Mouse (Mus musculus) lung, embryonic 15.5 days (tissue): ENCODE measurements at regions not wholly inside any gene's neighbourhood (a gene's known extent, or its start where the extent isn't known, plus 50 kb on each side); places are given as distances from the start of the nearest gene placed in this dataset.
"Not testable (repeated sequence)": the region's sequence is repeated elsewhere in the genome, so short reads cannot be mapped to it uniquely, and the experiment has no call there.

Experiments
- ATAC-seq: fragments of 200-750 bp; cut with Nextera tagmentation; 2 replicates; pipeline ENCODE4 v1.8.0; 2017; ENCODE audit warnings: moderate number of reproducible peaks, borderline replicate concordance; ENCODE audit not compliant: low FRiP score, low TSS enrichment; ENCODE audit errors: extremely low read depth
- H3K27ac ChIP-seq: fragments of 300-500 bp; sonication (generic); 2 replicates; pipeline ENCODE4 v1.5.1; 2015; ENCODE audit warnings: moderate library complexity, mild to moderate bottlenecking, inconsistent platforms
- H3K27me3 ChIP-seq: fragments of 300-500 bp; sonication (generic); 2 replicates; pipeline ENCODE4 v1.6.1; 2015; ENCODE audit warnings: inconsistent platforms
- H3K36me3 ChIP-seq: fragments of 300-500 bp; sonication (generic); 2 replicates; pipeline ENCODE4 v1.6.1; 2015; ENCODE audit warnings: inconsistent platforms
- H3K4me1 ChIP-seq: fragments of 300-500 bp; sonication (generic); 2 replicates; pipeline ENCODE4 v1.6.1; 2015; ENCODE audit warnings: inconsistent platforms
- H3K4me2 ChIP-seq: fragments of 300-500 bp; sonication (generic); 2 replicates; pipeline ENCODE4 v1.6.1; 2015; ENCODE audit warnings: inconsistent platforms, mild to moderate bottlenecking, moderate library complexity
- H3K4me3 ChIP-seq: fragments of 300-500 bp; sonication (generic); 2 replicates; pipeline ENCODE4 v1.5.1; 2015; ENCODE audit warnings: mild to moderate bottlenecking, inconsistent platforms
- H3K9ac ChIP-seq: fragments of 300-500 bp; sonication (generic); 2 replicates; pipeline ENCODE4 v1.6.1; 2015; ENCODE audit warnings: inconsistent platforms
- H3K9me3 ChIP-seq: fragments of 300-500 bp; sonication (generic); 2 replicates; pipeline ENCODE4 v1.6.1; 2016; ENCODE audit warnings: inconsistent platforms
- WGBS: fragments of 180-500 bp; shearing (Covaris S2); methylation state at CpG from one replicate; pipeline ENCODE4 v1.1.7; 2015; 5-methylcytosine and 5-hydroxymethylcytosine counted together

- not testable (repeated sequence) for H3K4me3 ChIP-seq, H3K36me3 ChIP-seq, ATAC-seq, H3K9me3 ChIP-seq, H3K27me3 ChIP-seq, H3K4me1 ChIP-seq, H3K9ac ChIP-seq, H3K4me2 ChIP-seq, H3K27ac ChIP-seq
- whole genome bisulfite sequencing: 88% methylated on average over 3 of the region's 3 CpGs
Observed at GRCm38 (mm10) chr19:8496561-8496960, 91.7 kb upstream of the Slc22a30 start.

- H3K36me3 ChIP-seq, H3K9me3 ChIP-seq, H3K4me2 ChIP-seq, H3K9ac ChIP-seq, H3K27me3 ChIP-seq, H3K27ac ChIP-seq, H3K4me1 ChIP-seq, H3K4me3 ChIP-seq, ATAC-seq: not testable (repeated sequence)
- WGBS: 88% methylated on average over 2 of the region's 2 CpGs
Observed at GRCm38 (mm10) chr19:8497526-8497925, 92.6 kb upstream of the Slc22a30 start.

- not testable (repeated sequence) for H3K27me3 ChIP-seq, H3K9me3 ChIP-seq, H3K27ac ChIP-seq, H3K9ac ChIP-seq, H3K36me3 ChIP-seq, H3K4me1 ChIP-seq, ATAC-seq
- Histone ChIP-seq H3K4me3 (peak overlapping the region; percentile 31; the same call in 1 of the 2 replicates), H3K4me2 (peak overlapping the region; percentile 43; the same call in 1 of the 2 replicates)
- 68% methylated on average over 6 of the region's 6 CpGs for WGBS
Observed at GRCm38 (mm10) chr19:8517721-8518120, 73.3 kb upstream of the Slc22a8 start.

- Histone ChIP-seq H3K9me3 (no peaks in the 10 kb centered on the region), H3K27ac (no peak overlapping the region), H3K27me3 (no peaks in the 10 kb centered on the region), H3K4me3 (peak overlapping the region; percentile 31), H3K9ac (peak overlapping the region; percentile 10; the same call in 1 of the 2 replicates), H3K36me3 (no peaks in the 10 kb centered on the region), H3K4me1 (no peaks in the 10 kb centered on the region), H3K4me2 (peak overlapping the region; percentile 43)
- WGBS: 49% methylated on average over 11 of the region's 11 CpGs
- ATAC-seq: no peak
Observed at GRCm38 (mm10) chr19:8518273-8518672, 72.8 kb upstream of the Slc22a8 start.

GRCm38 (mm10) chr19:8518933-8519332 lies 72.1 kb upstream of the Slc22a8 start:
- not testable (repeated sequence) for H3K27ac ChIP-seq, H3K9me3 ChIP-seq

GRCm38 (mm10) chr19:8534597-8534996 lies 56.5 kb upstream of the Slc22a8 start:
- Histone ChIP-seq H3K27me3 (no peaks in the 10 kb centered on the region), H3K4me3 (no peak overlapping the region), H3K27ac (no peak overlapping the region), H3K36me3 (no peaks in the 10 kb centered on the region), H3K4me2 (no peak overlapping the region), H3K9ac (no peak overlapping the region), H3K4me1 (no peaks in the 10 kb centered on the region), H3K9me3 (no peaks in the 10 kb centered on the region)
- WGBS: 65% methylated on average over 3 of the region's 3 CpGs
- no peak for ATAC-seq

More at GRCm38 (mm10) chr19:8518933-8519332, 72.1 kb upstream of the Slc22a8 start:
- WGBS: 83% methylated on average over 7 of the region's 7 CpGs
- Histone ChIP-seq H3K4me2 (peak overlapping the region; percentile 43), H3K4me3 (peak overlapping the region; percentile 31)
- not testable (repeated sequence) for H3K36me3 ChIP-seq, H3K4me1 ChIP-seq, ATAC-seq, H3K9ac ChIP-seq, H3K27me3 ChIP-seq

GRCm38 (mm10) chr19:8536085-8536484 lies 55.0 kb upstream of the Slc22a8 start:
- no peaks in the 10 kb centered on the region for H3K36me3 ChIP-seq
- WGBS: 60% methylated on average over 2 of the region's 2 CpGs
- no peaks in the 10 kb centered on the region for H3K9me3 ChIP-seq
- ATAC-seq: no peak
- H3K4me3 ChIP-seq: no peak overlapping the region
- H3K27ac ChIP-seq: no peak overlapping the region
- H3K9ac ChIP-seq: no peak overlapping the region
- H3K4me1 ChIP-seq: no peaks in the 10 kb centered on the region
- no peaks in the 10 kb centered on the region for H3K27me3 ChIP-seq
- no peak overlapping the region for H3K4me2 ChIP-seq
